Mouse (Mus musculus) thymus, postnatal 4 days (tissue): ENCODE results near the gene Olfr1385.
"Not testable (repeated sequence)": the region's sequence is repeated elsewhere in the genome, so short reads cannot be mapped to it uniquely, and the experiment has no call there.

Source experiments
- DNase-seq: peaks from one replicate; pipeline ENCODE4 v3.0.0; 2021

Olfr1385 gene

GRCm38 (mm10) chr11:49488770-49489169, at the start of gene Olfr1385:
Gene Olfr1385 (plus strand): TSS chr11:49489070.
- DNase-seq: not testable (repeated sequence)

GRCm38 (mm10) chr11:49455043-49455442, 33.8 kb upstream of the Olfr1385 start, which contains the start of gene Olfr1387:
Gene Olfr1387 (plus strand): TSS chr11:49455343.
- DNase-seq: no peak

GRCm38 (mm10) chr11:49464746-49465145, 24.1 kb upstream of the Olfr1385 start, which contains the start of gene Olfr1386:
Gene Olfr1386 (plus strand): TSS chr11:49465046.
- DNase-seq: not testable (repeated sequence)

- DNase-seq: no peak
Measured at GRCm38 (mm10) chr11:49485973-49486372, 2.9 kb upstream of the Olfr1385 start.

- no peak for DNase-seq
Measured at GRCm38 (mm10) chr11:49518086-49518485, 29.2 kb downstream of the Olfr1385 start.

GRCm38 (mm10) chr11:49519348-49519747, 30.5 kb downstream of the Olfr1385 start, which contains the start of gene Olfr1383:
Gene Olfr1383 (plus strand): TSS chr11:49519648.
- DNase-seq: no peak

- DNase-seq: no peak
Measured at GRCm38 (mm10) chr11:49527947-49528346, 39.1 kb downstream of the Olfr1385 start, which contains the start of gene Olfr1382. Gene Olfr1382 (plus strand): TSS chr11:49528247.

- DNase-seq: no peak
Measured at GRCm38 (mm10) chr11:49532761-49533160, 43.9 kb downstream of the Olfr1385 start.

GRCm38 (mm10) chr11:49536631-49537030, 47.8 kb downstream of the Olfr1385 start:
- DNase-seq: not testable (repeated sequence)

GRCm38 (mm10) chr11:49543149-49543548, 54.3 kb downstream of the Olfr1385 start, which contains the start of gene Olfr1381:
Gene Olfr1381 (plus strand): TSS chr11:49543449.
- not testable (repeated sequence) for DNase-seq
